Mouse (Mus musculus): Measurements from ENCODE around the gene Hist1h3c. TPM values are rescaled to one million over a fixed set of nuclear protein-coding genes. Genes with fewer than 3 reads are reported as not detected.

Gene Hist1h3c
- polyA plus RNA-seq, 1 experiment from 2014 or later: 4.9 TPM

- Histone ChIP-seq H3K36me3 (ENCODE audit: control insufficient read depth, insufficient read depth, low read length) (no peaks in the 10 kb centered on the region), H3K9me3 (ENCODE audit: control insufficient read depth, low read length) (no peaks in the 10 kb centered on the region), H3K4me2 (ENCODE audit: low read depth, low read length) (no peak overlapping the region), H3K27ac (ENCODE audit: low read length) (peak overlapping the region; percentile 45; the same call in 1 of the 2 replicates), H3K4me3 (ENCODE audit: low read length) (no peak overlapping the region), H3K27me3 (replicated peaks; ENCODE audit: control insufficient read depth, insufficient read depth, low read length) (no peaks in the 10 kb centered on the region), H3K4me1 (ENCODE audit: control insufficient read depth, insufficient read depth, low read length) (peaks cover 6% of the 10 kb centered on the region), H3K9ac (ENCODE audit: low read depth, low read length) (no peak overlapping the region; the same call in 1 of the 2 replicates)
- no peak for ATAC-seq
Measured at GRCm38 (mm10) chr13:23742007-23742406, 3.4 kb downstream of the Hist1h3c start.

GRCm38 (mm10) chr13:23740910-23741309 lies 4.5 kb downstream of the Hist1h3c start:
- H3K36me3 ChIP-seq (ENCODE audit: control insufficient read depth, insufficient read depth, low read length): no peaks in the 10 kb centered on the region
- no peak for ATAC-seq
- peaks cover 5% of the 10 kb centered on the region for H3K4me1 ChIP-seq (ENCODE audit: control insufficient read depth, insufficient read depth, low read length)
- peak overlapping the region; percentile 61; the same call in 1 of the 2 replicates for H3K4me3 ChIP-seq (ENCODE audit: low read length)
- H3K27me3 ChIP-seq (replicated peaks; ENCODE audit: control insufficient read depth, insufficient read depth, low read length): no peaks in the 10 kb centered on the region
- H3K9ac ChIP-seq (ENCODE audit: low read depth, low read length): no peak overlapping the region
- WGBS: 70% methylated on average over 5 of the region's 5 CpGs
- no peak overlapping the region for H3K27ac ChIP-seq (ENCODE audit: low read length)
- H3K9me3 ChIP-seq (ENCODE audit: control insufficient read depth, low read length): no peaks in the 10 kb centered on the region
- H3K4me2 ChIP-seq (ENCODE audit: low read depth, low read length): peak overlapping the region; percentile 91

- Histone ChIP-seq H3K9ac (ENCODE audit: low read depth, low read length) (peak overlapping the region; percentile 94), H3K27me3 (replicated peaks; ENCODE audit: control insufficient read depth, insufficient read depth, low read length) (no peaks in the 10 kb centered on the region), H3K4me3 (ENCODE audit: low read length) (peak overlapping the region; percentile 61), H3K9me3 (ENCODE audit: control insufficient read depth, low read length) (no peaks in the 10 kb centered on the region), H3K27ac (ENCODE audit: low read length) (peak overlapping the region; percentile 99), H3K4me1 (ENCODE audit: control insufficient read depth, insufficient read depth, low read length) (peaks cover 5% of the 10 kb centered on the region), H3K36me3 (ENCODE audit: control insufficient read depth, insufficient read depth, low read length) (no peaks in the 10 kb centered on the region), H3K4me2 (ENCODE audit: low read depth, low read length) (peak overlapping the region; percentile 91)
- no peak for ATAC-seq
- WGBS: 15% methylated on average over 13 of the region's 13 CpGs
Measured at GRCm38 (mm10) chr13:23740256-23740840, 5.1 kb downstream of the Hist1h3c start.

- Histone ChIP-seq H3K4me1 (ENCODE audit: control insufficient read depth, insufficient read depth, low read length) (peaks cover 5% of the 10 kb centered on the region), H3K4me2 (ENCODE audit: low read depth, low read length) (peak overlapping the region; percentile 91), H3K9me3 (ENCODE audit: control insufficient read depth, low read length) (no peaks in the 10 kb centered on the region), H3K4me3 (ENCODE audit: low read length) (peak overlapping the region; percentile 61), H3K36me3 (ENCODE audit: control insufficient read depth, insufficient read depth, low read length) (no peaks in the 10 kb centered on the region), H3K9ac (ENCODE audit: low read depth, low read length) (peak overlapping the region; percentile 94), H3K27me3 (replicated peaks; ENCODE audit: control insufficient read depth, insufficient read depth, low read length) (no peaks in the 10 kb centered on the region), H3K27ac (ENCODE audit: low read length) (peak overlapping the region; percentile 99)
- WGBS: under 1% methylated on average over 14 of the region's 14 CpGs
- no peak for ATAC-seq
Measured at GRCm38 (mm10) chr13:23739922-23740252, 5.5 kb downstream of the Hist1h3c start.

- WGBS: under 1% methylated on average over 39 of the region's 39 CpGs
- Histone ChIP-seq H3K4me3 (ENCODE audit: low read length) (peak overlapping the region; percentile 61), H3K4me2 (ENCODE audit: low read depth, low read length) (peak overlapping the region; percentile 91), H3K9ac (ENCODE audit: low read depth, low read length) (peak overlapping the region; percentile 94), H3K27me3 (replicated peaks; ENCODE audit: control insufficient read depth, insufficient read depth, low read length) (no peaks in the 10 kb centered on the region), H3K36me3 (ENCODE audit: control insufficient read depth, insufficient read depth, low read length) (no peaks in the 10 kb centered on the region), H3K4me1 (ENCODE audit: control insufficient read depth, insufficient read depth, low read length) (peaks cover 5% of the 10 kb centered on the region), H3K9me3 (ENCODE audit: control insufficient read depth, low read length) (no peaks in the 10 kb centered on the region), H3K27ac (ENCODE audit: low read length) (peak overlapping the region; percentile 99)
- peak; percentile 91 for ATAC-seq
Measured at GRCm38 (mm10) chr13:23739069-23739921, 6.1 kb downstream of the Hist1h3c start.

GRCm38 (mm10) chr13:23738677-23739068 lies 6.7 kb downstream of the Hist1h3c start, which contains the start of gene Hist1h1c:
Hist1h1c (plus strand) TSS chr13:23738808.
- Histone ChIP-seq H3K9ac (ENCODE audit: low read depth, low read length) (peak within 1 kb of the TSS; percentile 94), H3K4me2 (ENCODE audit: low read depth, low read length) (peak within 1 kb of the TSS; percentile 91), H3K4me3 (ENCODE audit: low read length) (peak within 1 kb of the TSS; percentile 61), H3K27me3 (replicated peaks; ENCODE audit: control insufficient read depth, insufficient read depth, low read length) (no peaks in the 10 kb centered on the region), H3K4me1 (ENCODE audit: control insufficient read depth, insufficient read depth, low read length) (peaks cover 5% of the 10 kb centered on the region; the same call in 1 of the 2 replicates), H3K36me3 (ENCODE audit: control insufficient read depth, insufficient read depth, low read length) (no peaks in the 10 kb centered on the region), H3K27ac (ENCODE audit: low read length) (peak within 1 kb of the TSS; percentile 99), H3K9me3 (ENCODE audit: control insufficient read depth, low read length) (no peaks in the 10 kb centered on the region)
- peak; percentile 88 for ATAC-seq
- under 1% methylated on average over 27 of the region's 38 CpGs for WGBS

GRCm38 (mm10) chr13:23738041-23738440 lies 7.4 kb downstream of the Hist1h3c start:
- peak overlapping the region; percentile 61 for H3K4me3 ChIP-seq (ENCODE audit: low read length)
- peak overlapping the region; percentile 94 for H3K9ac ChIP-seq (ENCODE audit: low read depth, low read length)
- WGBS: 22% methylated on average over 4 of the region's 4 CpGs
- no peaks in the 10 kb centered on the region for H3K36me3 ChIP-seq (ENCODE audit: control insufficient read depth, insufficient read depth, low read length)
- H3K9me3 ChIP-seq (ENCODE audit: control insufficient read depth, low read length): no peaks in the 10 kb centered on the region
- H3K27me3 ChIP-seq (replicated peaks; ENCODE audit: control insufficient read depth, insufficient read depth, low read length): no peaks in the 10 kb centered on the region
- peak overlapping the region; percentile 99 for H3K27ac ChIP-seq (ENCODE audit: low read length)
- ATAC-seq: no peak
- H3K4me1 ChIP-seq (ENCODE audit: control insufficient read depth, insufficient read depth, low read length): peaks cover 5% of the 10 kb centered on the region; the same call in 1 of the 2 replicates
- H3K4me2 ChIP-seq (ENCODE audit: low read depth, low read length): peak overlapping the region; percentile 91; the same call in 1 of the 2 replicates

GRCm38 (mm10) chr13:23737091-23737490 lies 8.3 kb downstream of the Hist1h3c start:
- Histone ChIP-seq H3K27me3 (replicated peaks; ENCODE audit: control insufficient read depth, insufficient read depth, low read length) (no peaks in the 10 kb centered on the region), H3K4me1 (ENCODE audit: control insufficient read depth, insufficient read depth, low read length) (peaks cover 5% of the 10 kb centered on the region; the same call in 1 of the 2 replicates), H3K27ac (ENCODE audit: low read length) (no peak overlapping the region), H3K4me3 (ENCODE audit: low read length) (no peak overlapping the region), H3K36me3 (ENCODE audit: control insufficient read depth, insufficient read depth, low read length) (no peaks in the 10 kb centered on the region), H3K9ac (ENCODE audit: low read depth, low read length) (no peak overlapping the region), H3K4me2 (ENCODE audit: low read depth, low read length) (no peak overlapping the region), H3K9me3 (ENCODE audit: control insufficient read depth, low read length) (no peaks in the 10 kb centered on the region)
- WGBS: 87% methylated on average over 5 of the region's 5 CpGs
- ATAC-seq: no peak

- H3K4me3 ChIP-seq (ENCODE audit: low read length): no peak overlapping the region
- H3K4me1 ChIP-seq (ENCODE audit: control insufficient read depth, insufficient read depth, low read length): no peaks in the 10 kb centered on the region
- no peaks in the 10 kb centered on the region for H3K27me3 ChIP-seq (replicated peaks; ENCODE audit: control insufficient read depth, insufficient read depth, low read length)
- H3K36me3 ChIP-seq (ENCODE audit: control insufficient read depth, insufficient read depth, low read length): no peaks in the 10 kb centered on the region
- 23% methylated on average over 8 of the region's 8 CpGs for WGBS
- no peak for ATAC-seq
- H3K9ac ChIP-seq (ENCODE audit: low read depth, low read length): no peak overlapping the region
- H3K9me3 ChIP-seq (ENCODE audit: control insufficient read depth, low read length): no peaks in the 10 kb centered on the region
- H3K27ac ChIP-seq (ENCODE audit: low read length): no peak overlapping the region
- no peak overlapping the region for H3K4me2 ChIP-seq (ENCODE audit: low read depth, low read length)
Measured at GRCm38 (mm10) chr13:23732156-23732804, 13.1 kb downstream of the Hist1h3c start.
